In genomic region chr4:136834439-136834814, GRCm38 (mm10) we compare ENCODE assay signal across 9 mouse cellular contexts. TPM values are rescaled to one million over a fixed set of nuclear protein-coding genes. Genes with fewer than 3 reads are reported as not detected.
DNase-seq lines count a peak whose midpoint lies in the region; ATAC-seq and TF ChIP-seq lines count a peak whose summit lies in the region.
"Had no signal": no experiment of that assay in that cellular context is flagged by ENCODE, and none has a peak within 500 bp of the region (broad histone marks: within the 10 kb centered on the region; RNA-seq: fewer than 3 reads in every experiment).

No protein-coding gene starts in this region.

- ATAC-seq in kidney, embryonic 14.5 days (ENCODE audit: low FRiP score, low TSS enrichment): no peak
- no peak for ATAC-seq in hindbrain, embryonic 14.5 days (ENCODE audit: low FRiP score)
- ATAC-seq in midbrain, embryonic 16.5 days: no peak

- H3K9me3 ChIP-seq in kidney, embryonic 14.5 days (ENCODE audit: control insufficient read depth, low read length): no peaks in the 10 kb centered on the region
- H3K9me3 ChIP-seq in hindbrain, embryonic 14.5 days (ENCODE audit: control insufficient read depth, low read length): no peaks in the 10 kb centered on the region
- H3K9me3 ChIP-seq in midbrain, embryonic 16.5 days (replicated peaks; ENCODE audit: control insufficient read depth, low read length, poor library complexity, severe bottlenecking): no peaks in the 10 kb centered on the region

- H3K27ac ChIP-seq in kidney, embryonic 14.5 days (ENCODE audit: low read depth, low read length): no peak overlapping the region
- no peak overlapping the region for H3K27ac ChIP-seq in hindbrain, embryonic 14.5 days
- H3K27ac ChIP-seq in midbrain, embryonic 16.5 days (ENCODE audit: low read length): no peak overlapping the region; the same call in 1 of the 2 replicates

- peaks cover 12% of the 10 kb centered on the region for H3K27me3 ChIP-seq in kidney, embryonic 14.5 days (ENCODE audit: control insufficient read depth, insufficient read depth, low read length)
- no peaks in the 10 kb centered on the region for H3K27me3 ChIP-seq in hindbrain, embryonic 14.5 days (ENCODE audit: control insufficient read depth, insufficient read depth, low read length)
- H3K27me3 ChIP-seq in midbrain, embryonic 16.5 days (ENCODE audit: control insufficient read depth, insufficient read depth, low read depth, low read length): no peaks in the 10 kb centered on the region

- 13% methylated on average over 12 of the region's 12 CpGs for WGBS in kidney, embryonic 14.5 days
- WGBS in hindbrain, embryonic 14.5 days: 11% methylated on average over 12 of the region's 12 CpGs
- 6% methylated on average over 12 of the region's 12 CpGs for WGBS in midbrain, embryonic 16.5 days

- no peak for TF ChIP-seq POLR2A in brain, embryonic 14.5 days (IDR thresholded peaks at IDR 0.05; ENCODE audit: borderline replicate concordance, extremely low read depth, insufficient read depth, insufficient read length, poor library complexity, severe bottlenecking)

- H3K36me3 ChIP-seq in kidney, embryonic 14.5 days (ENCODE audit: control insufficient read depth, insufficient read depth, low read length): no peaks in the 10 kb centered on the region
- H3K36me3 ChIP-seq in hindbrain, embryonic 14.5 days (replicated peaks; ENCODE audit: control insufficient read depth, insufficient read depth): no peaks in the 10 kb centered on the region
- H3K36me3 ChIP-seq in midbrain, embryonic 16.5 days (ENCODE audit: control insufficient read depth, insufficient read depth, low read length): no peaks in the 10 kb centered on the region

- H3K4me2 ChIP-seq in kidney, embryonic 14.5 days (replicated peaks; ENCODE audit: low read depth, low read length): peak overlapping the region; percentile 98
- H3K4me2 ChIP-seq in hindbrain, embryonic 14.5 days (replicated peaks): peak overlapping the region; percentile 93
- H3K4me2 ChIP-seq in midbrain, embryonic 16.5 days (ENCODE audit: low read length): peak overlapping the region; percentile 97

- no peak for TF ChIP-seq CTCF in brain, embryonic 14.5 days (IDR thresholded peaks at IDR 0.05; ENCODE audit: borderline replicate concordance, extremely low read depth, insufficient read depth, insufficient read length)

- DNase-seq in kidney, adult 18-20 months: no peak
- DNase-seq in brain, embryonic 14.5 days (ENCODE audit: low read depth): peak; percentile 67
- DNase-seq in hindbrain, embryonic 14.5 days (ENCODE audit: low spot score): no peak
- no peak for DNase-seq in left cerebral cortex, adult 18-20 months (ENCODE audit: low spot score in 2 of 2)
- DNase-seq in adrenal gland, adult 18-20 months (ENCODE audit: low spot score in 2 of 2): no peak
- DNase-seq in testis, postnatal 10 days (ENCODE audit: low spot score): no peak
- DNase-seq: gastrocnemius, postnatal 14 days had no signal

- H3K4me1 ChIP-seq in kidney, embryonic 14.5 days (ENCODE audit: control insufficient read depth, insufficient read depth, low read length): peaks cover 36% of the 10 kb centered on the region
- H3K4me1 ChIP-seq in hindbrain, embryonic 14.5 days (replicated peaks; ENCODE audit: control insufficient read depth, insufficient read depth, low read length): peaks cover 67% of the 10 kb centered on the region
- H3K4me1 ChIP-seq in midbrain, embryonic 16.5 days (ENCODE audit: control insufficient read depth, insufficient read depth, low read length): peaks cover 59% of the 10 kb centered on the region

- H3K9ac ChIP-seq in kidney, embryonic 14.5 days (ENCODE audit: low read depth, low read length): peak overlapping the region; percentile 84
- peak overlapping the region; percentile 87 for H3K9ac ChIP-seq in hindbrain, embryonic 14.5 days
- peak overlapping the region; percentile 95 for H3K9ac ChIP-seq in midbrain, embryonic 16.5 days (ENCODE audit: low read depth, low read length)

- peak overlapping the region; percentile 91 for H3K4me3 ChIP-seq in kidney, embryonic 14.5 days (ENCODE audit: low read length)
- H3K4me3 ChIP-seq in hindbrain, embryonic 14.5 days (replicated peaks; ENCODE audit: low read length): peak overlapping the region; percentile 82
- peak overlapping the region; percentile 86 for H3K4me3 ChIP-seq in midbrain, embryonic 16.5 days (ENCODE audit: low read depth, low read length)

RNA-seq across cellular contexts. Expression of gene Ephb2, which starts 1.4 kb away (rescaled TPM):
- polyA plus RNA-seq in kidney, embryonic 14.5 days (2014; fragmentation: Nextera tagmentation; extraction: Ambion mirVana): 6.4 and 9.1 TPM in 2 replicates
- polyA plus RNA-seq in brain, embryonic 14.5 days (2012; rRNA removed): 110 and 141 TPM in 2 replicates
- 26.6 and 28.1 TPM in 2 replicates for polyA plus RNA-seq in hindbrain, embryonic 14.5 days (2014; fragmentation: Nextera tagmentation; extraction: Ambion mirVana)
- 13.1 and 17.5 TPM in 2 replicates for polyA plus RNA-seq in midbrain, embryonic 16.5 days (2015; fragmentation: Nextera tagmentation; extraction: Ambion mirVana)
- 10 to 100 TPM; 14.9 to 16.1 TPM for total RNA-seq in left cerebral cortex, adult 18-20 months (2021)
- total RNA-seq in adrenal gland, adult 18-20 months (2021): 10 to 100 TPM; 16.9 to 22.8 TPM

RNA-seq across cellular contexts. Expression of gene C1qb, which starts 51.6 kb away (rescaled TPM):
- 37.1 and 38.8 TPM in 2 replicates for polyA plus RNA-seq in kidney, embryonic 14.5 days (2014; fragmentation: Nextera tagmentation; extraction: Ambion mirVana)
- 27.5 and 30.5 TPM in 2 replicates for polyA plus RNA-seq in brain, embryonic 14.5 days (2012; rRNA removed)
- polyA plus RNA-seq in hindbrain, embryonic 14.5 days (2014; fragmentation: Nextera tagmentation; extraction: Ambion mirVana): 48.6 and 52.3 TPM in 2 replicates
- 29.3 and 40.8 TPM in 2 replicates for polyA plus RNA-seq in midbrain, embryonic 16.5 days (2015; fragmentation: Nextera tagmentation; extraction: Ambion mirVana)
- 10 to 100 TPM; 53.1 to 57.5 TPM for total RNA-seq in left cerebral cortex, adult 18-20 months (2021)
- 100 to 1,000 TPM in 1 of 2 experiments, 10 to 100 TPM in 1; 69.3 to 122 TPM for total RNA-seq in adrenal gland, adult 18-20 months (2021)

RNA-seq across cellular contexts. Expression of gene C1qc, which starts 58.4 kb away (rescaled TPM):
- 16.9 and 21.3 TPM in 2 replicates for polyA plus RNA-seq in kidney, embryonic 14.5 days (2014; fragmentation: Nextera tagmentation; extraction: Ambion mirVana)
- polyA plus RNA-seq in brain, embryonic 14.5 days (2012; rRNA removed): 18.3 and 19.5 TPM in 2 replicates
- polyA plus RNA-seq in hindbrain, embryonic 14.5 days (2014; fragmentation: Nextera tagmentation; extraction: Ambion mirVana): 29.5 and 30.5 TPM in 2 replicates
- polyA plus RNA-seq in midbrain, embryonic 16.5 days (2015; fragmentation: Nextera tagmentation; extraction: Ambion mirVana): 13.9 and 20.8 TPM in 2 replicates
- total RNA-seq in left cerebral cortex, adult 18-20 months (2021): 10 to 100 TPM; 37.8 to 44.8 TPM
- 10 to 100 TPM; 53.3 to 99.1 TPM for total RNA-seq in adrenal gland, adult 18-20 months (2021)
